Mouse (Mus musculus) telencephalon, adult 2 months (tissue): ENCODE results near the gene Ankrd39.
A peak's percentile ranks its signal among the peaks of the same experiment; 100 is the strongest.

ENCODE experiments used
- DNase-seq: peaks from one replicate; pipeline ENCODE4 v3.0.0-alpha.2; 2011; ENCODE audit warnings: low read depth, low spot score

Ankrd39 gene

GRCm38 (mm10) chr1:36529875-36530274 lies 17.4 kb downstream of the Ankrd39 start:
- no peak for DNase-seq

GRCm38 (mm10) chr1:36529274-36529673 lies 18.0 kb downstream of the Ankrd39 start:
- no peak for DNase-seq

DNA sequence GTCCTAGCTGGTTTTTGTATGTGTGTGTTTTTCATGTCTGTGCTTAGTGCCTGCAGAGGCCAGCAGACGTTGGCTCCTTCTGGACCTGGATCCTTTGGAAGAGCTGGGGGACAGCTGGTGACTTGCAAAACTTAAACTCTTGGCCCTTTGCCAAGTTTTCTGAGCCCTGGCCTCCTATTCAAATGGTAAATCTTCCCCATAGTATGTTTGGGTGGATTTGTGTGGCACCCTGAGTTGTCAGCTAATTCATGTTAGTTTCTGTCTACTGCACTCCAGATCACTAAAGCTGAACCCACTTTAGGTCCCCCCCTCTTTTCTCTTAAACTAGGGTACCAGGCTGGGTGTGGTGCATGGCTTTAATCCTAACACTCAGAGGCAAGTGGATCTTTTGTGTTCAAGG lies 18.9 kb downstream of the Ankrd39 start:
- no peak for DNase-seq

GRCm38 (mm10) chr1:36526903-36527302 lies 20.3 kb downstream of the Ankrd39 start:
- no peak for DNase-seq

GRCm38 (mm10) chr1:36525774-36526173 lies 21.5 kb downstream of the Ankrd39 start:
- no peak for DNase-seq

DNA sequence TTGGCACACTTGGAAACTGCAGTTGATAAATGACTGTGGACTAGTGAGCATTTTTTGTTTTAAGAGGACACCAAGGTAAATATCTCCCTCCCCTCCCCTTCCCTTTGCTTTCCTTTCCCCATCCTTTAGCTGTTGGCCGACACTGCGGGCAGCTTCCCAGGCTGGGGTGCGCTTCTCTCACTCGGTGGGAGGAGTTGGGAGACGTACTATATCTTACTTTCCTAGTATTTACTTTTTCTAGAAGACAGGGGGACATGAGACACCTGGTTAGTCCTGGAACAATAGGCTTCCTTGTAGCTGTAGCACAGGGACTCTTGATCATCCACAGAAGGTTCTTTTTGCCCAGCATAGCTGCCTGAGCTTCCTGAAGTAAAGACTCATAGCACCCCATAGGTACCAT lies 23.2 kb downstream of the Ankrd39 start:
- no peak for DNase-seq

GRCm38 (mm10) chr1:36523332-36524013 lies 23.8 kb downstream of the Ankrd39 start:
- DNase-seq = no peak

GRCm38 (mm10) chr1:36522210-36522609 lies 25.0 kb downstream of the Ankrd39 start:
- no peak for DNase-seq

DNA sequence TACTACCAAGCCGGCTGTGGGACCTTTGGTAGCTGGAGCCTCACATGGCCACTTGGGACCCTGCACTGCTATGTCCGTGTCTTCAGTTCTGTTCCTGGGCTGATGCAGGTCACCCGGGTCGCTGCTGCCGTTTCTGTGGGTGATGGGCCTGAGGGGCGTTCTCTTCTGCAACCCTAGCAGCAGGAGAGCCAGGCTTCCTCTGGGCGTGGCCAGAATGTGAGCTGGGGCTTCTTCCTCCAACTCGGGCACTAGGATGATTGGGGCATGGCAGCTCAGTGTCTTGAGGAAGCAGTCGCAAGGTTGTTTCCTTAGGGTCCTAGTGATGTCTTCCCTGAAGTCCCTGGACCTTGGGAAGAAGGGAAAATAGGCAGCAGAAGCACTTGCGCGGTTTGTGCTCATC lies 27.6 kb downstream of the Ankrd39 start:
- no peak for DNase-seq

- DNase-seq = no peak
These were observed 29.0 kb downstream of the Ankrd39 start for GRCm38 (mm10) chr1:36518259-36518658.

DNA sequence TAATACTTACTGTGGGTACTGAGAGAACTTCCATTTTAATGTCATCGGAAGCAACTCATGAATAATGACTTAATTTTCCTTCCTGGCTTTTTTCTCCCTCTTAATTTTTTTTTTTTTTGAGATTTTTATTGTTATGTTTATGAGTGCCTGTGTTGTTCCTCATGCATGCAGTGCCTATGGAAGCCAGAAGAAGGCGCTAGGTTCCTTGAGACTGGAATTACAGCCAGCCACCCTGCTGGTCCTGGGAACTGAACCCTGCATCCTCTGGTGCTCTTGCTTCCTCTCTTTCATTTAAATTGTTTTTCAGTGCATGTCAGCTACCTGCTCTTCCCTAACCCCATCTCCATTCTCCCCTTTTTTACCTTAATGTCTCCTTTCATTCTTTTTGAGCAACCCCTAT lies 33.5 kb downstream of the Ankrd39 start:
- DNase-seq = no peak

- DNase-seq = no peak
These were observed 33.9 kb downstream of the Ankrd39 start for GRCm38 (mm10) chr1:36513310-36513709.

- DNase-seq = no peak
These were observed 34.3 kb downstream of the Ankrd39 start for GRCm38 (mm10) chr1:36512966-36513280.

DNA sequence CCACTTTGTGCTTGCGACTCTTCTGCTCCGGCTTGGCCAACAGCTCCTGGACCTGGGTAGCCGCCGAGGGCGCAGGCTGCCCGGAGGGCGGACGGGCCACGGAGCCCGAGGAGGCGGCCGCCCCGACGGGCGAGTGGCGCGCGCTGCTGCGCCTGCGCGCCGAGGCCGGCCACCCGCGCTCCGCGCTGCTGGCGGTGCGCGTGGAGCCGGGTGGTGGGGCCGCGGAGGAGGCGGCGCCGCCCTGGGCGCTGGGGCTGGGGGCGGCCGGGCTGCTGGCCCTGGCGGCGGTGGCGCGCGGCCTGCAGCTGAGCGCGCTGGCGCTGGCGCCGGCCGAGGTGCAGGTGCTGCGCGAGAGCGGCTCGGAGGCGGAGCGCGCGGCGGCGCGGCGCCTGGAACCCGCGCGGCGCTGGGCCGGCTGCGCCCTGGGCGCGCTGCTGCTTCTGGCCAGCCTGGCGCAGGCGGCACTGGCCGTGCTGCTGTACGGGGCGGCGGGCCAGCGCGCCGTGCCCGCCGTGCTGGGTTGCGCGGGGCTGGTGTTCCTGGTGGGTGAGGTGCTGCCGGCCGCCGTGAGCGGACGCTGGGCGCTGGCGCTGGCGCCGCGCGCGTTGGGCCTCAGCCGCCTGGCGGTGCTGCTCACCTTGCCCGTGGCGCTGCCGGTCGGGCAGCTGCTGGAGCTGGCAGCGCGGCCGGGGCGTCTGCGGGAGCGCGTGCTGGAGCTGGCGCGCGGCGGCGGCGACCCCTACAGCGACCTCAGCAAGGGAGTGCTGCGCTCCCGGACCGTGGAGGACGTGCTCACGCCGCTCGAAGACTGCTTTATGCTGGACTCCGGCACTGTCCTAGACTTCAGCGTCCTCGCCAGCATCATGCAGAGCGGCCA lies 34.9 kb downstream of the Ankrd39 start:
- no peak for DNase-seq

DNA sequence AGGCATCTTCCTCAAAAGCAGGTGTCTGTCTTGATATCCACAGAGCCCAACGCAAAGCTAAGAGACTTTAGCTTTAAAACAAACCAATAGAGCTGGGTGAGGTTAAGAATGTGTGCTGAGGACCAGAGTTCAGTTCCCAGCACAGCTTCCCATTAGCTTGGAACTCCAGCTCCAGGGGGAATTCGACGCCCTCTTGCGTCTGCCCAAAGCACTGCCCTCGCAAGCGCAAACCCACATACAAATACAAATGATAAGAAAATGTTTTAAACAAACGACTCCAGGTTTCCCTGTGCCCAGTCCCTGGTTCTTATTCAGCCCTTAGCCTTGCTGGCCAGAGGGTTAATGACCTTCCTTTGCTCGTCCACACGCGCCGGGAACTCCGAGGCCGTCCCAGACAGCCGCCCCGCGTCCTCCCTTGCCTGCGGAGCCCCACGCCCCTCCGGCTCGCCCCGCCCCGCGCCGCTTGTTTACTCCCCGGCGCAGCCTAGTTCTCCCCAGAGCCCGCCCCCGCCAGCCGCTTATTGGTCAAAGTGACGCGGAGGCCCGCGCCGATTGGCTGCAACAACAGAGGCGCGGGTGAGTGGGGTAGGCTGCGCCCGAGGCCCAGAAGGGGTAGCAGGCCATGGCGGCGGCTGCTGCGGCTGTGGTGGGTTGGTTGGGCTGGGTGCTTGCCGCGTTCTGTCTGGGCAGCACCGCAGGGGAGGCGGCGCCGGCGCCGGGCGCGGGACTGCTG lies 35.8 kb downstream of the Ankrd39 start, which contains the start of gene Cnnm3:
TSS of gene Cnnm3 (plus strand) at position 579 of the 733 bp plus-strand sequence.
- DNase-seq = peak; percentile 91

DNA sequence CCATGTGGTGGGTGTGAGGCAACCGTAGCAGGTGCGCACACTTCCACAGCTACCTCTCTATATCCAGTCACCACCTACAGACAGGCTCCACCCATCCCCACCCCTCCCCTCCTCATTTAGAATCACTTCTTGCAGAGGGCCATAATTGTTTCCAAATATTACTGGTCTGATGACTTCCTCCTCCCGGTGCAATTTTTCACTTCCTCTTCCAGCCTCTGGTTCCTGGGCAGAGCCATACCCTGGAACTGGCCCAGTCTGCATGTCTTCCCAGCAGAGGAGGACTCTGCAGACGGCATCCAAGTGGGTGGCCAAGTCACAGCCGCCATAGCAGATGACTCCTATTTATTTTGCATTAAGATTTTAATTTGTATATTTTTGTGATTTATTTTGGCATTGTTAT lies 39.0 kb downstream of the Ankrd39 start:
- no peak for DNase-seq

GRCm38 (mm10) chr1:36501261-36501660 lies 46.0 kb downstream of the Ankrd39 start:
- peak; percentile 32 for DNase-seq

GRCm38 (mm10) chr1:36497312-36497711 lies 49.9 kb downstream of the Ankrd39 start:
- DNase-seq = no peak

DNA sequence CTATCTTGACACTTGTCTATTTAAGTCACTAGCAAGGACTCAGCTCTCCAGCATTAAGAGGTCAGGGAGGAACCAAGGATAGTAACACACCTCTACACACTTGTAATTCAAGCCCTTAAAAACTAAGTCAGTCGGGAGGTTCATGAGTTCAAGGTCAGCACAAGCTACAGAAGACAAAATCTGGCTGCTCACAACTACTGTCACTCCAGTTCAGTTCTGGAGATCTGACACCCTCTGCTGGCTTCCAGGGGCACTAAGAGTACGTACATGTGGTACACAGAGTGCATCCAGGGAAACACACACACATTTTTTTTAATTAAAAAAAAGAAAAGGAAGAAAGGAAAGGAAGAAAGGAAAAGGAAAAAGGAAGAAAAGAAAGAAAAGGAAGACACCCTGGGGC lies 50.5 kb downstream of the Ankrd39 start:
- DNase-seq = no peak

DNA sequence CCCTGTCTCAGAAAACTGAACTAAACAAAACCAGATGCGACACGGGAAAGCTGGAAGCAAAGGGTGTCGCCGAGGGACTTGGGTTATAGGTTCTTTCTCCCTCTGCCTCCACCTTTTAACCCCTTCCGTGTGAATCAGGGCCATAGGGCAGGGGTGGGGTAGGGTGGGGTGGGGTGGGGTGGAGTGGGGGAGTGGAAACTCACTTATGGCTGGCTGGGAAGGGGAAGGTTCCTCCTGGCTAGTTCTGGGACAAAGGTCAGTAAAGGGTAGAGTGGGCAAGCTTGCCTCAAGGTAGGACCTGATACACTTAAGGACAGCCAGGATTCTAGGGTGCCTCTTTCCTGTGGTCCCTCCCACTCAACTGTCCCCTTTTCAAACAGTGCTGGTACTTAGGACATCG lies 53.9 kb downstream of the Ankrd39 start:
- no peak for DNase-seq

DNA sequence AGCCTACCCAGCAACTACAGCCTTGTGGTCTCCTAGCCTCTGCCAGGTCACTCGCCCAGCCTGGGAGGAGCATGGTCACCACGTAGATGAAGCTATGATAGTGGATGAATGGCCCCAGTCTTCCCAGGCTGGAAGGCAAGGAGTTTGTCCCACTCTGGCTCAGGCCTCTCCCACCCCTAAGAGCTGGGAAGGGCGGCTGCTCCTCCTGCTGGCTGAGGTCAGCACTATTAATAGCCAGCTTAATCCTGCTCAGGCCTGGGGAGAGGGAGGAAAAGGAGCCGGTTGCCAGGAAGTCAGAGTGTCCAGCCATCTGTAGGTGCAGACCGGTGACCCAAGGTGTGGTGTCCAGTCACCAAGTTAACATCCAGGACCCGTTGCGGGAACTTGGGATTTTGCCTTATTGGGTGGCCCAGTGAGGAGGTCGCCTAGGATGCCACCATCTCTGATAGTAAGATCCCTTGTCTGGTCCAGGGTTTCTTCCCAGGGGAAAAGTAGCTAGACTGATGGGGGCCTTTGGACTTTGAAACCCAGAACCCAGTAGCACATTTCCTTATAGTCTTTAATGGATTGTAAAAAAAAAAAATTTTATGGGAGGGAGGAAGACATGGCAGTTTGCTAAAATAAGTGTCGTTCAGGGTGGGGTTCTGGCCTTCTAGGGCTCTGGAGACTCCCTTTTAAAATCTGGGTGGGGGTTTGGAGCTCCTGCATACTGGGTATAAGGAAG lies 54.7 kb downstream of the Ankrd39 start:
- DNase-seq = no peak

GRCm38 (mm10) chr1:36489661-36490060 lies 57.6 kb downstream of the Ankrd39 start:
- DNase-seq = no peak
